Mouse (Mus musculus): ENCODE data around the gene Irs2. TPM values are rescaled to one million over a fixed set of nuclear protein-coding genes. Genes with fewer than 3 reads are reported as not detected.

The Irs2 gene
- polyA plus RNA-seq (2017; shearing (Covaris generic)) = under 1 TPM in 2 of 3 experiments, not detected in 1; 0.72 to 0.73 TPM

DNA sequence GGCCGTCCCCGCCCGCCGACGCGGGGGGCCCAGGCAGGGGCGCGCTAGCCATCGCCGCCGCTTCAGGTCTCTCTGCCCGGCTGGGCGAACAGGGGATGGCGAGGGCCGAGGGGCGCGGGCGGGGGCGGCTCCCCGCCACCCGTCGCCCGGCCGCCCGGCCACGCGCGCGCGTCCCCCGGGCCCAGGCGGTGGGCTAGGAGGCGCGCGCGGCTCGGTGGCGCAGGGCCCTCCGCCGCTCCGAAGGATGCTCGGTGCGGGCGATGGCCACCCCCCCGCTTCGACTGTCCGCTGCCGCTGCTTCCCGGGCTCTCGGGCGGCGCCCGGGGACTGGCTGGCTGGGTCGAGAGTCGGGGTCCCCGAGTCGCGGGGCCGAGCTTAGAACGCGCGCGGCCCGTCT, at the start of gene Irs2:
Gene Irs2, minus strand, starts transcription at position 80 of the 397 bp plus-strand sequence.
- ATAC-seq = peak; percentile 1

DNA sequence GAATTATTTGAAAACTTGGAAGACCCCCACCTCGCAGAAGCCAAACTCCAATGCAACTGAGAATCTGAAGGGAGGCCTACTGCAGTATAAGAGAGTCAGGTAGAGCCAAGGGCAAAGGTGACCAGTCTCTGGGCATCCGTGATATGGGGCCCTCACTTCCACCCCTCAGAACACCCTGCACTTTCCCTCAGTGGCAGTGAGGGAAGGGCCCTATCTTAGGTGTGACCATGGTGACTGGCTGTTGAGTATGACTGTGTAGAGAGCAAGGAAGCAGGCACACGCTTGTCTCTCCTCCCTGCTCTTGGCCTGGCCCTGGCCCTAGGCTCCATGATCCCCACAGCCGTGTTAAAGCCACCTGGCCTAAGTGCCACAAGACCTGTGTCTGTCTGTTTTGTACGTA, 48.4 kb upstream of the Irs2 start:
- no peak for ATAC-seq

DNA sequence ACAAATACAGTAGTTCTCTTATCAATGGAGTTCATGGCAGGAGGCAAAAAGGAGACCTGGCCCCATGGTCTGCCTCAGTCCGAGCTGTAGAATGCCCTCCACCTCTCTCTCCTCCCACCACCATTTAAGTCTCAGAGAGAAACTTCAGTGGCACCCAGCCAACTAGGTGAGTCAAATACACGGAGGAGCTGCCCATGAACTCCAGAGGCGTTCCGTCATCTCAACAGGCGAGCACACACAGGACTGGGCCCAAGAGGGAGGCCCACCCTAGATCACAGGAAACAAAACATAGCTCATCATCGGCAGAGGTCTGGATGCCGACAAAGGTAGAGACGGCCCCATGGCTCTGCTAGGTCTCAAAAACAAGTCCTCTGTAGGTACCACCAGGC, 47.9 kb upstream of the Irs2 start:
- ATAC-seq = no peak

DNA sequence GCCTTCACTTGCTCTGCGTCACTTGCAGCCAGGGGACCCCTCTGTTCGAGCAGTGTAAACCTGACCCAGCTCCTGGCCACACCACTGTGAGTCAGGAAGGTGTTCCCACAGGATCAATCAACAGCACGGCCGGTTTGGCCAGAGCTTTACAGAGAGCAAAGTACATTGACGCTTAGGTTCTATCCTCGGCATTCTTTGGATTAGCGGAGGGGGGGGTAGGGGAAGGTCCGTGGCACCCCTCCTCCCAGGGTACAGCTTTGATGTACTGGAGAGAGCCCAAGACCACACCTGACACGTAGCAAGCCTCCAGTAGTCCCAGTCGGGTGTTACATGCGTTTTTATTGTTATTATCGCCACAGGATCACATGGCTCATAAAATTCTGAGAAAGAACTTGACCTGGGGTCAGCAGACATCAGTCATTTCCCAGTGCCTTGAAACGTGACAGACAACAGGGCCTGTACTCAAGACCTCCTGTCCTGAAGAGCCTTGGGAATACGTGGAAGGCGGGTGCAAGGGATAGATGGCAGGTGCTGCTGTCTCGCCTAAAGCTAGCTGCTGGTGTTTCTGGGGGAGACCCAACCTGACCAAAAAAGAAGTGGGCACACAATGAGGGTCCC, 47.4 kb upstream of the Irs2 start:
- no peak for ATAC-seq

DNA sequence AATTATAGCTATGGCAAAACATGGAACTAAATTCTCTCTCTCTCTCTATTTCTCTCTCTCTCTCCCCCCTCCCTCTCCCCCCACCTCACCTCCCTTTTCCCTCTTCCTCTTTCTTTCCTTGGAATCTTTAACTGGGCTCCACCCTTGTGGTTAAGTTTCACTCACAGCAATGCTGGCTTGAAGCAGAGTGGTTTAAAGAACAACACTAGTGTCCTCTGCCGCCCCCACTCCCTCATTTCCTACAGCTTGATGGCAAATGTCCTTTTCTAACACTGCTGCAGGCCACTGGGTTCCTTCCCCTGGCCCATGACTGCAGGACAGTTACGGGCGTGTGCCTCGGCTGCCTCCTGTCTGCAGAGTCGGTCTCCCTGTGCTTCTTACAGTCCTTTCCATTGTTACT, 41.6 kb upstream of the Irs2 start:
- ATAC-seq = no peak

DNA sequence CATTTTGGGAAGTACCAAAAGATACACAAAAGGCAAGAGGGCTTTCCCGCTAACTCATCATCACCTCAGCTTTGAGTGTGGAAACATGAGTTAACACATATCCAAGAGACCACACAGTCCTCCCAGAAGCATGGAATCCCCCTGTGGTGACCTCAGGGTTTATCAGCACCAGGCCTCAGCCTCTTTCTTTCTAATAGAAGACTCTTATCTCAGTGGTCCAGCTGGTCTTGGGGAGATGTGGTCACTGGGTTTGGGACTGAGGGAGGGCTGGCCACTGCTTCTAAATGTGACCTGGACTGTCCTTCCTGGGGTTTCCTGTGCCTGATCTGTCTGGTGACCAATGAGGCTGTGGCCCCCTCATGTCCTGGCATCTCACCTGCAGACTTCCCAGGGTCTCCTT, 39.6 kb upstream of the Irs2 start:
- no peak for ATAC-seq

DNA sequence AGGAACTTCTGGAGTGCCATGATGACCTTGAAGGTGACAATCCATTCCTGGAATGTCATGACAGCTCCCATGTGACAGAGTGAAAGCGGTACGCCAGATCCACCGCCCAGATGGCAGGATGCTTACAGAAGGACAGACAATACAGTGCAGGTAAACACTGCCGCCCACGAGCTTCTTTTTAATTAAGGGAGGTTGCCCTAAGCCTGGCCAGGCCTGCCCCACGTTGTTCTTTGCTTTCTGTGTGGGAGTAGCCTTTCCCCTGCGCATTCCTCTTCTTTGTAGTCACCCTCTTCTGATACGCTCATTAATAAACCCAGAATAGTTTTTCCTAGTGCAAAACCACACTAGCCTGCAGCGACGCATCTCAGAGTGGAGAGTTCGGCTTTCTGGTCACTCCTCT, 36.4 kb upstream of the Irs2 start:
- ATAC-seq = no peak

DNA sequence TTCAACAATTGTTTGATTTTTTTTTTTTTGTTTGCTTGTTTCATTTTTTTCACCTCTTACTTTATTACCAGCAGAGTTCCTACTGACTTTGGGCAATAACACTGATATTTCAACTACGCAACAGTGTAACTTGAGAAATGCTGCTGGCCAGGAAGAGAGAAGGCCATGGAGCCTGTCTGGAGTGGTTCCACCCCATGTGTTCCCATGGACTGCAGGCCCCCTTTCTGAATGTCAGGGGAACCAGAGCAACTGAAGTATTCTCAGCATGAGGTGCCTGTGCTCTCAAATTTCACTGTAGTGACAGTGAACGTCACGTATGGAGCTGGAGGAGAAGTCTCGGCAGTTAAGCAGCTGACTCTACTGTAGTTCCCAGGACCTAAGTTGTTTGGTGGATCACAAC, 35.3 kb upstream of the Irs2 start:
- no peak for ATAC-seq

DNA sequence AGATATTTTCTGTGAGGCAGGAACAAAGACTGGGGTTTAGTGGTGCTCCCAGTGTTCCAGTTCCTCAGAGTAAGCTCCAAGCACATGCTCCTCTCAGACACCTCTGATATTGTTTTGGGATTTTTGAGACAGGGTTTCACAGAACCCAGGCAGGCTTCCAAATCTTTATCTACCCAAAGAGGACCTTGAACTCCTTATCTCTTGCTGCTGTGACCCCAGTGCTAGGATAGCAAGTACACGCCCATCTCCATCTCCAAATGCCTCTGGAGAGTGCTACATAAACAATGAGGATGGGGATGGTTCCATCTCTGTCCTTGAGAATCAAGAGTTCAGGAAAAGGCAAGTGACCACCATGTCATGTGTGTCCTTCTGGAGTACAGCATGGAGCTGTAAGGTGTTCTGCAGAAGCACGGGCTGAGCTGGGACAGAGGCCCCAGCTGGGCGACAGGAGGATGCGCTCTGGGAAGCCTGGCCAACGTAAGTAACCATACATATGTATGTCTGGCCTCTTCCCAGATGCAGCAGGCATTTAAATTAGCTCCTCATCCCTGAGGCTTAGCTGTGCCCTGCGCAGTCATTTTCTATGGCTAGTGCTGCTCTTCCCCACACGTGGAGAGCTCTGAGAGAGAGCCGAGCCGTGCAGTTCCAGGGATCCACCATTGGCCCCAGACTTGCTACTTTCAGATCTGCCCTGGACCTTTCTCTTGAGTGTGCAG, 34.8 kb upstream of the Irs2 start:
- no peak for ATAC-seq

DNA sequence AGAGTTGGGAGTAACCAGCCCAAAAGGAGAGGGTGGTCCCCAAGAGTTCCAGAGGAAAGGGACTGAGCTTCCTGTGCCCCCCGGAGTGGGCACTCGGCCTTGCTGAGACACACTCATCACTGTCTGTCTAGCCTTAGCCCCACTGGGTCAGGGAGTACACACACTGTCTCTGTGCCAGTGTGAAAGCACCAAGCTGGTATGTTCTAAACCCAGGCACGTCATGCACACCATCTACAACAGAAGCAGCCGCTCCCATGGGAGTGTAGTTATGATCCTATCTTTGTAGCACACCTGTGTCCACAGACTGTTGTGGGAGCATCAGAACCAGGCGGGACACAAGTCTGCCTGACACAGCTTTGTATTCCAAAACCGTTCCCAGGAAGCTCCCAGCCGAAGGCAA, 31.8 kb upstream of the Irs2 start:
- no peak for ATAC-seq

DNA sequence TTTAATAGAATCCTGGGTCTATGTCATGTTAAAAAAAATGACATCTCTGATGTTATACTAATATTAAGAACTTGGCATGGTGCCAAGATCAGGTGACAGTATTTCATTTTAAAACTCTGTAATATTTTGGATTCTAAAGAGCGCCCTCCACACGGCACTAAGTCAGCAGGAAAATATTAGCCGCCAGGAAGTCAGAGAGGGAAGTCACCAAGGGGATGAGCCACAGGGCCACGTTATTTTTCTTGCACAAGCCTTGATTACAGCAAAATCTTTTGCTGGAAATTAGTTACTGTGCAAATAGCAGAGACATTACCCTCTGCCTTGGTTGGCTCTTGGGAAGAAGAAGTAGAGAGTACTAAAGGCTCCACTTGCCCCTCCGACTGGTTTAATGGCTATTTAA, 30.5 kb upstream of the Irs2 start:
- ATAC-seq = no peak

DNA sequence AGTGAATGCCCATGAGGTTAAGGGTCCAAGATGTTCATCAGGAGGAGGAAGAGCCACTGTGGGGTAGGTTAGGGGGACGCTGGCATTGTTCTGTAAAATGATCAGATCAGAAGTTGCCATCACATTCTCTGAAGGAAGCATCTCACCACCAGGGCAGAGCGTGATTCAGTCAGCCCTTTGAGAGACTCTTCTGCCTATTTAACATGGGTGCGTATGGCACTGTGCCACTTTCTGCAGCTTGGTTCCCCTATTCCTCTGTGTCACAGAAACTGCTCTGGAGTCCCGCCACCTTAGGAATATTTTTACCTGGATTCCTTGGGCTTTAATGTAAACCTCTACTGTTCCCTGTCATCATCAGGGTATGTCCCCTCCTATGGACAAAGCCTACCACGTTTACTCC, 30.1 kb upstream of the Irs2 start:
- ATAC-seq = no peak

DNA sequence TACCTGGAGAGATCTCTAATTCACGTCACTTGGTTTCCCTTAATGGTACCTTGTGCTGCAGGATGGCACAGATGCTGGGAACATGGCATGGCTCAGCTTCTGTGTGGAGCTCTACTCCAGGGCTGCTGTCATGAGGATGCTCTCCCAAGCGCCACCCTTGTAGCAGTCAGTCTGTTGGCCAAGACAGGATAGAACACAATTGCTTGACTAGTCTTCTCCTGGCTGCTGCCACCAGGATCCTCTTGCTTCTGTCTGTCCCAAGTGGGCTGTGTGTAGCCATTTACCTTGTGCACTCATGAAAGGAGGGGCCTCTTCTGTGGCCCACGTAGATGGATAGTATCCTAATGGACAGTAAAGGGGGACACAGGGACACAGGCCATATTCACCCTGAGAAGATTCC, 28.5 kb upstream of the Irs2 start:
- no peak for ATAC-seq

DNA sequence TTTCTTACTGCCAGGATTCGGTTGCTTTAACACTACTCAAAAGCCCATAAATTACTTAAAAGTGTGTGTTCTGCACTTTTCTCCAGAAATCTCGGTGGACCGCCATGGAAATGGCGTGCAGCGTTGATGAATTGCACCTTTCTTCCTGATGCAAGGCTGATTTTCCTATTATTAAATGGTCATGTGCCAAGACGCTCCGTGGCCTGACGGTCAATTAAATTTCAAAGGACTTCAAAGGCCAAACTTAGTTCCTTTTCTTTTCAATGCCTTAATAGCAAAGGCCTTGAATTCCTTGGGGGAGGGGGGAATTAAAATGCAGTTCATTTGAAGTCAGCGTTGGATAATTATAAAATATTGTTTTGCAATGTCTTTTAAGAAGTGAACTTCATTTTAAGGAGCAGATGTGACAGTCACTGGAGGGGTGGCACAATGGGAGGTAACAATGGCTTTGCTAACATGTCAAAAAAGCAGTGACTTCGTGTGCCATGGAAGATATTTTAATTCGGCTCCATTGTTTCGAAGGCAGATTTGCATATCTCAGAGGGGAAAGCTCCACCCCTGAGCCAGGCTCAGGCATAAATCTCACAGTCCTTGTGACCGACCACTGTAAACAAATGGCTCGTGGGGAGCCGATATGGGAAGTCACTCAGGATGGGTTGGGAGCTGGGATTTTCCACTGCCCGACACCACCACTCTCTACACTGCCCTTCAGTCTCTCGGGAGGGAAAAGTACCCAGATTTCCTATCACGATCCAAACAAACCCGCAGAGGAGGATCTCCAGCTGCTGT, 27.6 kb upstream of the Irs2 start:
- no peak for ATAC-seq

DNA sequence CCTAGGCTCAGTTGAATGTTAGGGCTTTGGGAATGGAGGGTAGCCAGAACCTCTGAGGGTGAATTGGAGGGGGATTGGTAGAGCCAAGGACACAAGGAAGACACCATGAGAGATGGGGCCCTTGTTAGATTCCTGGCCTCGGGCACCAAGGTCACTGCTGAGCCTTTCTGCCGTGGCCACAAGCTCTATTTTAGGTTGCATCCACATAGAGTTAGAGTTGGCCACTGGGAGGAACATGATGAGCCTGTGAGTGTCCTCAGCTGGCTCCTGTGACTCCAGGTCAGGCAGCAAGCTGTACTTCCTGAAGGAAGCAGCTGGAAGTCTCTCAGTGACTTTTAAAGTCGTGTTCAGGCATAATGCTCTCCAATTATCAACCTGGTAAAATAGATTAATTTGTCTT, 16.6 kb upstream of the Irs2 start:
- ATAC-seq = no peak

DNA sequence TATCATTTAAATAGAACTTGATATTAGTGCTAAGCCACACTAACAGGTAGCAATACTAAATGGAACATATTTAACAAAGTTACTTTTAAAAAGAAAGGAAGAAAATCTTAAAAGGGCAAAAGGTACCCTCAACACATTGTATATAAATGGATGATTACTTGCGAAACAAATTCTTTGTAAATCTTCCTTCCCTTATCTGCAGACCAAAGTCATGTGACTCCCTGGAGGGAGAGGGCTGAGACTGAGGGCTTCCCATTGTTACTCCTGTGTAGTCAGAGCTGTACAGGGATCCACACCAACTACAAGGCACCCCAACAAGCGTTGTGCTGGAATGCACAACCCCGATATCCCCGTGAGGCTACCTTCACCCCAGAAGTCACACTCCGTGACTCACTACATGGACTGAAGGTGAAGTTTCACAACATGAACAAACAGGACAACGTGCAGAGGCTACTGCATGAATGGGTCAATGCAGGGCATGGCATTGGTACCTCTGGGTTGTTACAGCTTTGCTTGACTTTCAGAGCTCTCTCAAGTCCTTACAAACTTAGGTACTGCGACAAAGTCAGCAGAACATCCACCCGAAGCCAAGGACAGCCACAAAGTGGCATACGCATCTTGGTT, 12.8 kb upstream of the Irs2 start:
- ATAC-seq = no peak

DNA sequence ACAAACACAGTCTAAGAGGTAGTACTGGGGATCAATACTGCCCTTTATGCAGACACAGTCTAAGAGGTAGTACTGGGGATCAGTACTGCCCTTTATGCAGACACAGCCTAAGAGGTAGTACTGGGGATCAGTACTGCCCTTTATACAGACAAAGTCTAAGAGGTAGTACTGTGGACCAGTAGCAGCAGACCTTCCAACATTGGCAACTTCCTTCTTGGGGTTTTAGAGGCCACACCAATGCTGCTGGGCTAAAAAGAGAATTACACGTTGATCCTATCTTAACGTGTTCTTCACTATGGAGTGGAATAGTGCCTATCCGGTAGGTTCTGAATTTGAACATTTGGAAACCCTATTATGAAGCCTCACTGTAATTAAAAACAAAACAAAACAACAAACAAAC, 7.4 kb upstream of the Irs2 start:
- no peak for ATAC-seq

DNA sequence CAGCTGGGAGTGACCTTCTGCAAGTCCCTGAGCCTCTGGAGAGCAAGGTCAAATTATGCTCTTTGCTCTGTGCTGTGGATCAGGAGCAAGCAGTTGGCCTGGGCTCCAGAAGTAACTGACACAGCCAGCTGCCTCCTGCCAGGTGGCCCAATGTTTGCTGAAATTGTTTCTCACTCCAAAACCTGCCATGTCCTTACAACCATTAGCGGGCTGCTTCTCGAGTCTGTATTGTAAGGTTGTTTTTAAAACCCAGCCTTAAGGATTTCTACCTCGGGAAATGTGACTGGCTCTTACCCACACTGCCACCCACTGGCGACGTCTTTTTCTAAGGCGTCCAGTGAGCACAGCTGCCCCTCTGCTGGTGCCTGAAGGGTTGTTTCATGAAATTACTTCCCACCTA, 5.0 kb upstream of the Irs2 start:
- no peak for ATAC-seq

DNA sequence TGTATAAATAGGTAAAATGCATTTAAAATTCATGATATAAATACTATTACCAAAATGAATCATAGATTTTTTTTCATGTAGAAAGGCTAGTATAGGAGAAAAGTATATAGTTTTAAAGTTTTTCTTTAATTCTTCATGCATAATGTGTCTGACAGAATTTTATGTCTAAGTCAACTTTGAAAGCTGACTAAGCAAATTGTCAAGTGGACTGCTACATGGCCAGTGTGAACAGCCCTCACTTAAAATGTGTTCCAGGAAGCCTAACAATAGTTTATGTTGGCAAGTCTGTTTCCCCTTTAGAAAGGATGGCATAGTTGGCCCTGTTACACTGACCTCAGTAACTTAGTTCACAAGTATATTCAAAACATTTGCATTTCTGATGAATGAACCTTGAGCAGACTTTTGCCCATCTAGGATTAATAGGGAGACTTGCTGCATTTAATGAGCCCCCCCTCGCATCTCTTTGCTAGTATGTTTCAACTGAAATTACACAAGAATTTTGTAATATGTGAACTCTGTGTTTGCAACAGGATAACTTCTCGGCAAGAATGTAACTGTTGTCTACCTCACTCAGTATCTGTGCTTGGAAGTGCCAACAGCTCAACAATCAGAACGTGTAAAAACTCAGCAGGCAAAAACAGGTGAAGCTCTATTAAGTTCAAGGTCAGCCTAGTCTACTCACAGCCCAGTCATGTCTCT, 3.7 kb upstream of the Irs2 start:
- no peak for ATAC-seq

DNA sequence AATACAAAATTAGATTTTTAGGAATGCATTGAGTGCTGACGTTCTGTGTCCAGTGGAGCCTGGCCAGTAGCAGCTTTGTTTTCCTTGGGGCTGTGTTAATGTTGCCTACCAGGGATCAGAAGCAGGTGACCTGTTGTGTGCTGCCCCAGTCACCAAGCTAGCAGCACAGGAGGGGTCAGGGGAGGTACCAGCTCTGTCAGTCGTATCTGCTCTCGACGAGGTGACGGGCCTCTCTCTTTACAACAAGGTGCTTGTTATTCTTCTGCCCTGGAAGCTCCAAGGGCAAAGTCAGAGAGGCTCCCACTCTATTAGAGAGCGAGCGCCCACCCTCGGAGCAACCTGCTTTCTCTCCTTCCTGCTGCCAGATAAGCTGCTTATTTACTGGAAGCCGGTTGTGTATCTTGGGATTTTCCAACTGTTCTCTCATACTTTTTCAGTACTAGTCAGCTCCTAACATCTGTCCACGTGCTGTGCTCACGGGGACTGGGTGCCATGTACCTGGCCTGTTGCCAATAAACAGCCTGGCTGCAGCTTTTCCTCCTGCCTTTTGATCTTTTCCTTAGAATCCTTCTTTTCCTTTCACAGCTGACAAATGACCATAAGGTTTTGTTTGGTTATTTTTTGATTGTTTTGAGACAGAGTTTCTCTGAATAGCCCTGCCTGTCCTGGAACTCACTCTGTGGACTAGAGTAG, 2.8 kb upstream of the Irs2 start:
- no peak for ATAC-seq

DNA sequence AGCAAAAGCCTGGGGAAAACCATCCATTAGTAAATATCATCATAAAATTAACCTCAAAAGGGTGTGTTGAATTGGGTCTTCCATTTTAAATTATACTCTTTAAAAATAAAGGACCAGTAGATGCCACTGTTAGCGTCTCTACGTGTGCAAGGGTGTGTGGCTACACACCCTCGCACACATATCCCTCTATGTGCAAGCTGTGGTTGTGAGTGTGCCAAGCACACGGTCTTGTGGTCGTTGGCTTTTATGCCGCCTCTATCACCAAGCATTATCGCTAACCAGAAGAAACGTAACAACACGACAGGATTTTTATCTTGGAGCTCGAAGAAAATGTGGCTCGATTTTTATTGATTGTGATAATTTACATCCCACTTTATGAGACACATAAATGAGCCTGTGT, 2.1 kb upstream of the Irs2 start:
- ATAC-seq = no peak

DNA sequence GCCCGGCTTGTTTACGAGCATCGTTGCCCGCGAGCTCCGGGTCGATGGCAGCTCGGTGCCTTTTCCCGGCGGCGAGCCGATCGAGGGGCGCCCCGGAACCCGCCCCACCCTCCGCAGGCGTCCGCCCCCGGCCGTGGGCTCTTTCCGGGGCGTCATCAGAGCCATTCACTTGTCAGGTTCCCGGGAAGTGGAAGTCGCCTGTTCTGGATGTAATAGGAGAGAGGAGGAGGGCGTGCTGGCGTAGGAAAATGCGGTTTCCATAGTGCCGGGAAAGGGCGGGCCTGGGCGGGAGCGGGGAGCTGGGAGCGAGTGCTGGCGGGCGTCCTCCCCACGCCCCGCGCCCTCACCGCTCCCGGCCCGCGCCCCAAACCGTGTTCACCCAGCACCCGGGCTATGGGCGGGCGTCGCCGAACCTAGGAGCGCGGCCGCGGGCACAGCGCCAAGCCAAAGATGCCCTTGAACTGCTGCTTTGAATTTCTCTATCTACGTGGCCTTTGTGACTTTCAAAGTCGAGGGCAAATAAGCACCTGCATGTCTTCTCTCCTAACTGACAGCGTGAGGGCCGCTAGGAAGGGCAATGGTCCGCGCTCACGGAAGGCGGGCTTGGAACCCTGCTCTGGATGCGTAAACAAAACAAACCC, 1.3 kb upstream of the Irs2 start:
- ATAC-seq = no peak

Measured in inflammation-experienced regulatory T-cells, adult 6 months (primary cell).